Mouse (Mus musculus) right cerebral cortex, adult 2 months (tissue): ENCODE results near the gene Chaf1a.

Source experiments
- DNase-seq, 2 experiments: peaks; one replicate each; pipeline ENCODE4 v3.0.0; 2021 to 2022; ENCODE audit warnings: low spot score in 2 of 2

The Chaf1a gene

DNA sequence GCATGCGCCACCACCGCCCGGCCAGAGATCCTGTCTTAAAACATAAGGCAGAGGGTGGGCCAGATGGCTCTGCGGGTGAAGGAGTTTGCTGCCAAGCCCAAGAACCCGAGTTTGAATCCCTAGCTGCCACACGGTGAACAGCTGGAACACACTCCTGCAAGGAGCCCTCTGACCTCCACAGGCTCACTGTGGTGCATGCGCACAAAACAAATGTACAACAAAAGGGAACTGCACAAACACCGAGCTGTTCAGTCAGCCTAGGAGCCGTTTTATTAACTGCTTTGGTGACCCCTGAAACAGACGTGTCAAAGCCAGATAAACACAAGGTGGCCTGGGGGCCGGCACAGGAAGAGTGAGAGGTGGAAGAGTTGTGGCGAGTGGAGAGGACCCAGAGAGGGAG, 79.2 kb downstream of the Chaf1a start:
- no peak for DNase-seq

DNA sequence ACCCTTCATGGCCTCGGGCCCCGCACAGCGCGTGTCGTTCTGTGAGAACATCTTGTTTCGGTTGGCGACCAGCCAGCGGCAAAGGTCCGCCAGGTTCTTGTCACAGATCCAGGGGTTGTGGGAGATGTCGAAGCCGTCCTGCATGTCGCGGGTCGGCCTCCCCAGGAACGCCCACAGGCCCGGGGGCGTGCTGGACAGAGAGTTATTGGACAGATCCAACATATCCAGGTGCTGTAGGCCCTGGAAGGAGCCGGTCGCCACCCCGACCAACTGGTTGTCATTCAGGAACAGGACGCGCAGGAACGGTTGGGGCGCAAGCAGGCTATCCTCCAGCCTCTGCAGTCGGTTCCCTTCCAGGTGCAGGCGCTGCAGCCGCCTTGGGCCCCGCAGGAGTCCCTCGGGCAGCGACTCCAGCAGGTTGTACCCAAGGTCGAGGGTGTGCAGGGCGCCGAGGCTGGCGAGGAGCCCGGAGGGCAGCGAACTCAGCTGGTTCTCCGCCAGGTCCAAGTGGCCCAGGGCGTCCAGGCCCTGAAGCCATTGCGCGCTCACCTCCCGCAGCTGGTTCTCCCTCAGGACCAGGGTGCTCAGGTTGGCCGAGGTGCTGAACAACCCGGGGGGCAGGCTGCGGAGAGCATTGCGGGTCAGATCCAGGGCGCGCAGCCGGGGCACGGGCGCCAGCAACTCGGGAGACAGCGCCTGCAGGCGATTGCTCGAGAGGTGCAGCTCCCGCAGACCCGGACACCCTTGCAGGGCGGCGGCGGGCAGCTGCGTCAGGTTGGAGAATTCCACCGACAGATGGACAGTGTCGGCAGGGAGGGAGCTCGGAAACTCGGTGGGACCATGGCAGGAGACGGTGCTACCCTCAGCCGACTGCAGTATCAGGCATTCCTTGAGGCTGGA, 80.0 kb downstream of the Chaf1a start:
- DNase-seq: no peak

DNA sequence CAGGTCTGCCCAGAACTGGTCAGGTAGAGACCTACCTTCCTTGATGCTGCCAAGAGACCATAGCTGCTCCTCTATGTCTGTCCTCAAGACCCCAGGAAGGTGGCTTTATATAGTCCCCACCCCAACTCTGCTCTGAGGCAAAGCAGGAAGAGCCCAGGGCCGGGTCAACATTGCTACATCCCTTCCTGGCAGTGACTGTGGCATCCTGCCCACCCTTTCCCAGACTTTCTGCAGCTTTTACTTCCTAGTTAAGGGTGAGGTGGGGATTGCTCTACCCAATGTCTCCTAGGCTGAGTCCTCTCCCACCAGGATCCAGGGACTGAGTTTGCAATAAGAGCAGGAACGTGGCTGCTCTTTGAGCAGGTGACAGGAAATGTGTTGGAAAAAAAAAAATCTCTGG, 81.6 kb downstream of the Chaf1a start, which contains the start of gene Lrg1:
TSS of gene Lrg1 (minus strand) at position 176 of the 400 bp plus-strand sequence.
- DNase-seq: no peak
